Mouse (Mus musculus): ENCODE measurements around the gene Faap100. TPM values are rescaled to one million over a fixed set of nuclear protein-coding genes. Genes with fewer than 3 reads are reported as not detected.

Gene Faap100
- total RNA-seq, 1 experiment = 27.2 TPM

- TF ChIP-seq MAFK (IDR thresholded peaks at IDR 0.05; ENCODE audit: insufficient read depth, low read depth, low read length) = no peak
- no peak for TF ChIP-seq HCFC1 (IDR thresholded peaks at IDR 0.05; ENCODE audit: borderline replicate concordance, insufficient read depth, low read length)
- TF ChIP-seq ZC3H11A (IDR thresholded peaks at IDR 0.05; ENCODE audit: borderline replicate concordance, low read depth, low read length) = no peak
- TF ChIP-seq CHD2 (IDR thresholded peaks at IDR 0.05; ENCODE audit: low read depth, low read length) = no peak
- no peak for TF ChIP-seq ZNF384 (IDR thresholded peaks at IDR 0.05; ENCODE audit: low read depth, low read length)
- Histone ChIP-seq H3K27ac (ENCODE audit: insufficient read depth, low read depth, low read length, poor library complexity, severe bottlenecking) (no peak overlapping the region), H3K9ac (ENCODE audit: insufficient read depth, low read depth, low read length, poor library complexity, severe bottlenecking) (no peak overlapping the region), H3K4me3 (ENCODE audit: insufficient read depth in 1 of 2, low read depth in 1 of 2, low read length in 2 of 2, poor library complexity in 1 of 2, severe bottlenecking in 1 of 2) (no peak overlapping the region), H3K36me3 (ENCODE audit: control insufficient read depth, insufficient read depth, low read length, poor library complexity, severe bottlenecking) (no peaks in the 10 kb centered on the region), H3K9me3 (ENCODE audit: control insufficient read depth, insufficient read depth, low read depth, low read length) (no peaks in the 10 kb centered on the region), H3K4me1 (ENCODE audit: control insufficient read depth in 2 of 2, insufficient read depth in 2 of 2, low read length in 2 of 2, poor library complexity in 1 of 2) (peaks cover 0 to 6% of the 10 kb centered on the region in 2 experiments; a peak in 1 of 4 replicates)
- in situ Hi-C loops (cut with MboI; ENCODE audit: low sequenced_read_pairs in 2 of 2, unreplicated experiment in 2 of 2) = no loop called here
- no peak for DNase-seq (ENCODE audit: low read depth, low spot score)
Measured at GRCm38 (mm10) chr11:120359391-120359790, 19.2 kb downstream of the Faap100 start.

DNA sequence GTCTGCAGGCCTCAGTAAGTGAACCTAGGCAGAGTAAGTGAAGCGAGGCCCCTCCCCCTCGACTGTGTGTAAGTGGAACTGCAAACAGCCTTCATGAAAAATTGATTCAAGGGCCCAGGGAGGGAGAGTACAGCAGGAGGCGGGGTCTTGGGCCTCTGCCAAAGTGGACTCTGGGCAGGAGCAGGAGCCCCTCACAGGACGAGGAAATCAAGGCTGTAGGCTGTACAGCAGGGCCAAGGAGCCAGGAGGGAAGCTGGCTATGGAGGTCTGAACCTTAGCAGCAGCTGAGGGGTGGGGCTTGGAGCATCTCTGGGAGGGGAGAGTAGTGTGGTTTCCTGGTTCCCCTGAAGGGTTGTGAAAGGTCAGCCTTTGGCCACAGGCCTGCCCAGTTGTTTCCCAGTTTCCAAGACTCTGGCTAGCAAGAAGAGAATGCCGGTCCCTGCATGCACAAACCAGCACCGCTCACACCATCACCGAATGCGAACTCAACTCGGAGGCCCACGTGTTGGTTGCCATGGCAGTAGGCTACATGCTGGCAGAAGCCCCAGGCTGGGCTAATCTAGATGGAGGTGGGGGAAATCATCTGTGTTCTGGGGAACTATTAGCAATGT is 20.7 kb downstream of the Faap100 start:
- H3K9me3 ChIP-seq (ENCODE audit: control insufficient read depth, insufficient read depth, low read depth, low read length) = no peaks in the 10 kb centered on the region
- no peak for DNase-seq (ENCODE audit: low read depth, low spot score)
- in situ Hi-C loops (cut with MboI; ENCODE audit: low sequenced_read_pairs in 2 of 2, unreplicated experiment in 2 of 2) = no loop called here
- H3K4me3 ChIP-seq (ENCODE audit: insufficient read depth in 1 of 2, low read depth in 1 of 2, low read length in 2 of 2, poor library complexity in 1 of 2, severe bottlenecking in 1 of 2) = no peak overlapping the region
- H3K36me3 ChIP-seq (ENCODE audit: control insufficient read depth, insufficient read depth, low read length, poor library complexity, severe bottlenecking) = no peaks in the 10 kb centered on the region
- H3K4me1 ChIP-seq (ENCODE audit: control insufficient read depth in 2 of 2, insufficient read depth in 2 of 2, low read length in 2 of 2, poor library complexity in 1 of 2) = peaks cover 1 to 16% of the 10 kb centered on the region in 2 experiments; a peak in 2 of 4 replicates
- H3K9ac ChIP-seq (ENCODE audit: insufficient read depth, low read depth, low read length, poor library complexity, severe bottlenecking) = no peak overlapping the region
- H3K27ac ChIP-seq (ENCODE audit: insufficient read depth, low read depth, low read length, poor library complexity, severe bottlenecking) = no peak overlapping the region
- TF ChIP-seq ZC3H11A (IDR thresholded peaks at IDR 0.05; ENCODE audit: borderline replicate concordance, low read depth, low read length) = no peak
- TF ChIP-seq HCFC1 (IDR thresholded peaks at IDR 0.05; ENCODE audit: borderline replicate concordance, insufficient read depth, low read length) = no peak
- TF ChIP-seq CHD2 (IDR thresholded peaks at IDR 0.05; ENCODE audit: low read depth, low read length) = no peak
- TF ChIP-seq MAFK (IDR thresholded peaks at IDR 0.05; ENCODE audit: insufficient read depth, low read depth, low read length) = no peak
- no peak for TF ChIP-seq ZNF384 (IDR thresholded peaks at IDR 0.05; ENCODE audit: low read depth, low read length)

DNA sequence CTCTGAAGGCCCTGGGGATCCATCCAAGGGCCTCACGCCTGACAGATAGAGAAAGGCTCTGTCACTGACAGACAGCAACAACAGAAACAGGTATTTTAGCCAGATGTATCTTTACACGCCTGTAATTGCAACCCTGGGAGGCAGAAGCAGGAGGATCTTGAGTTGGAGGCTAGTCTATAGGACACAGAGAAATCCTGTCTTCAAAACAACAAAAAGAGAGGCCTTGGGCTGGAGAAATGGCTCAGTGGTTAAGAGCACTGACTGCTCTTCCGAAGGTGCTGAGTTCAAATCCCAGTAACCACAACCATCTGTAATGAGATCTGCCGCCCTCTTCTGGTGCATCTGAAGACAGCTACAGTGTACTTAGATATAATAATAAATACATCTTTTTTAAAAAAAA is 21.7 kb downstream of the Faap100 start:
- no peak overlapping the region for H3K9ac ChIP-seq (ENCODE audit: insufficient read depth, low read depth, low read length, poor library complexity, severe bottlenecking)
- TF ChIP-seq MAFK (IDR thresholded peaks at IDR 0.05; ENCODE audit: insufficient read depth, low read depth, low read length) (no peak), HCFC1 (IDR thresholded peaks at IDR 0.05; ENCODE audit: borderline replicate concordance, insufficient read depth, low read length) (no peak), ZNF384 (IDR thresholded peaks at IDR 0.05; ENCODE audit: low read depth, low read length) (no peak), ZC3H11A (IDR thresholded peaks at IDR 0.05; ENCODE audit: borderline replicate concordance, low read depth, low read length) (no peak)
- in situ Hi-C loops (cut with MboI; ENCODE audit: low sequenced_read_pairs in 2 of 2, unreplicated experiment in 2 of 2) = no loop called here
- no peaks in the 10 kb centered on the region for H3K9me3 ChIP-seq (ENCODE audit: control insufficient read depth, insufficient read depth, low read depth, low read length)
- H3K27ac ChIP-seq (ENCODE audit: insufficient read depth, low read depth, low read length, poor library complexity, severe bottlenecking) = no peak overlapping the region
- DNase-seq (ENCODE audit: low read depth, low spot score) = no peak
- no peaks in the 10 kb centered on the region for H3K36me3 ChIP-seq (ENCODE audit: control insufficient read depth, insufficient read depth, low read length, poor library complexity, severe bottlenecking)
- H3K4me3 ChIP-seq (ENCODE audit: insufficient read depth in 1 of 2, low read depth in 1 of 2, low read length in 2 of 2, poor library complexity in 1 of 2, severe bottlenecking in 1 of 2) = no peak overlapping the region
- peaks cover 1 to 19% of the 10 kb centered on the region in 2 experiments; a peak in 2 of 4 replicates for H3K4me1 ChIP-seq (ENCODE audit: control insufficient read depth in 2 of 2, insufficient read depth in 2 of 2, low read length in 2 of 2, poor library complexity in 1 of 2)

- Histone ChIP-seq H3K9ac (ENCODE audit: insufficient read depth, low read depth, low read length, poor library complexity, severe bottlenecking) (no peak overlapping the region), H3K4me3 (ENCODE audit: insufficient read depth in 1 of 2, low read depth in 1 of 2, low read length in 2 of 2, poor library complexity in 1 of 2, severe bottlenecking in 1 of 2) (no peak overlapping the region), H3K27ac (ENCODE audit: insufficient read depth, low read depth, low read length, poor library complexity, severe bottlenecking) (no peak overlapping the region), H3K36me3 (ENCODE audit: control insufficient read depth, insufficient read depth, low read length, poor library complexity, severe bottlenecking) (no peaks in the 10 kb centered on the region), H3K9me3 (ENCODE audit: control insufficient read depth, insufficient read depth, low read depth, low read length) (no peaks in the 10 kb centered on the region), H3K4me1 (ENCODE audit: control insufficient read depth in 2 of 2, insufficient read depth in 2 of 2, low read length in 2 of 2, poor library complexity in 1 of 2) (peaks cover 1 to 24% of the 10 kb centered on the region in 2 experiments; a peak in 3 of 4 replicates)
- no peak for DNase-seq (ENCODE audit: low read depth, low spot score)
- TF ChIP-seq MAFK (IDR thresholded peaks at IDR 0.05; ENCODE audit: insufficient read depth, low read depth, low read length) = no peak
- TF ChIP-seq HCFC1 (IDR thresholded peaks at IDR 0.05; ENCODE audit: borderline replicate concordance, insufficient read depth, low read length) = no peak
- no peak for TF ChIP-seq CHD2 (IDR thresholded peaks at IDR 0.05; ENCODE audit: low read depth, low read length)
- no peak for TF ChIP-seq ZC3H11A (IDR thresholded peaks at IDR 0.05; ENCODE audit: borderline replicate concordance, low read depth, low read length)
- TF ChIP-seq ZNF384 (IDR thresholded peaks at IDR 0.05; ENCODE audit: low read depth, low read length) = no peak
- in situ Hi-C loops (cut with MboI; ENCODE audit: low sequenced_read_pairs in 2 of 2, unreplicated experiment in 2 of 2) = no loop called here
Measured at GRCm38 (mm10) chr11:120356319-120356840, 22.2 kb downstream of the Faap100 start.
